Mouse (Mus musculus) layer of hippocampus, adult 11-12 months (tissue): ENCODE measurements around the gene Lrtm2.
"Not testable (repeated sequence)": the region's sequence is repeated elsewhere in the genome, so short reads cannot be mapped to it uniquely, and the experiment has no call there.

Experiments
- DNase-seq: peaks from one replicate; pipeline ENCODE4 v3.0.0; 2022; ENCODE audit warnings: low spot score

Gene Lrtm2

DNA sequence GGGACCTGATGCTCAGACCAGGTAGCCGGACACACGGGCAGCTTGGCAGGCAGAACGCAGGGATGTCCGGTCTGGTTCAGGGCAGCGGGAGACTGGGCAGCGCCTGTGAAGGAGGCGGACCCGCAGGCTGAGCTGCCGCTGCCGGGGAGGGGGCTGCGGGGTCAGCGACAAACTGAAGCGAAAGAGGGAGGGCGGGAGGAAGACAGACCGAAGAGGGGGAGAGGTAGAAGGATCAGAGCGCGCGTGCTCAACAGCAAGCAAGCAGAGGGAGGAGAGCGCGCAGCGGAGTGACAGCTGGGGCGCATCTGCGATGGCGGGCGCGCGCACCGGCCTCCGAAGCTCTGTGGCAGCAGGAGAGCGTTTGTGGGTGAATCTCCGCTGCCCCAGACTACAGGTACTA lies at the start of gene Lrtm2:
Gene Lrtm2, minus strand, starts transcription at position 261 of the 400 bp plus-strand sequence.
- peak; percentile 67 for DNase-seq

DNA sequence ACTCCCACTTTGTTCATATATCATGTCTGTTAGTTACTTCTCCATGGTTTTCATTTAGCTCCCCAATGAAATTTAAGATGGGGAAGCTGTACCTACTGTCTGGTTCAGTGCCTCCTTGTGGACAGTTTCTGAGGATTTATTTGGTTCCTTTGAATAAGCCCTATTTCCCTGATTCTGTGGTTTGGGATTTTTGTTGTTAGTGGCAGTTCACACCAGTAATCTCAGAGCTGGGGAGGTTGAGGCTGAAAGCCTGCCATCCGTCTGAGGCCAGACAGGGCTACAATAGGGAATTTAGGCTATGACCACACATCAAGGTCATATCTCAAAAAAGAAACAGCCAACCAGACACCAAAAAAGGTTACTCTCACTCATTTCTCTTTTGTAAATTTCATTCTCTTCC lies 48.1 kb upstream of the Lrtm2 start:
- no peak for DNase-seq

DNA sequence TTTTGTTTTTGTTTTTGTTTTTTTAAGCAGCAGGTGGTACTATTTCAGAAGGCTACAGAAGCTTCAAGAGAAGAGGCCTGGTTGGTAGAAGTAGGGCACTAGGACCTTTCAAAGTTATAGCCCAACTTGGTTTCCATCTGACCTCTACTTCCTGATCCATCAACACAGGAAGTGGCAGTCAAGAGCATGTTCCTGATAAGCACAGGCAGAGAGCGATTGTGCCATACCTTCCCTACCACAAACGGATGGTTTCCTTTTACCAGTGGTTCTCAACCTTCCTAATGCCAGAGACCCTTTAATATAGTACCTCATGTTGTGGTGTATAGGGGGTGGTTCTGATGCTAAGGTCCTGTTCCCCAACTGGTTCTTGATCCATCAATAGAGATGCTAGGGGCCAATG lies 47.0 kb upstream of the Lrtm2 start:
- no peak for DNase-seq

DNA sequence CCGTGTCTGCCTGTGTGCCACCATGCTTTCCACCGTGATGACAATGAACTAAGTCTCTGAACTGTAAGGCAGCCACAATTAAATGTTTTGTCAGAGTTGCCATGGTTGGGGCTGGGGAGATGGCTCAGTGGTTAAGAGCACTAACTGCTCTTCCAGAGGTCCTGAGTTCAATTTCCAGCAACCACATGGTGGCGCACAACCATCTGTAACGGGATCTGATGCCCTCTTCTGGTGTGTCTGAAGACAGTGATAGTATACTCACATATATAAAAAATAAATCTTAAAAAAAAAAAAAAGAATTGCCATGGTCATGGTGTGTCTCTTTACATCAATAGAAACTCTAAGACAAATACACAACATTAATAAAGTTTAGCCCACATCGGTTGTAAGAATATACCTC lies 44.5 kb upstream of the Lrtm2 start:
- no peak for DNase-seq

DNA sequence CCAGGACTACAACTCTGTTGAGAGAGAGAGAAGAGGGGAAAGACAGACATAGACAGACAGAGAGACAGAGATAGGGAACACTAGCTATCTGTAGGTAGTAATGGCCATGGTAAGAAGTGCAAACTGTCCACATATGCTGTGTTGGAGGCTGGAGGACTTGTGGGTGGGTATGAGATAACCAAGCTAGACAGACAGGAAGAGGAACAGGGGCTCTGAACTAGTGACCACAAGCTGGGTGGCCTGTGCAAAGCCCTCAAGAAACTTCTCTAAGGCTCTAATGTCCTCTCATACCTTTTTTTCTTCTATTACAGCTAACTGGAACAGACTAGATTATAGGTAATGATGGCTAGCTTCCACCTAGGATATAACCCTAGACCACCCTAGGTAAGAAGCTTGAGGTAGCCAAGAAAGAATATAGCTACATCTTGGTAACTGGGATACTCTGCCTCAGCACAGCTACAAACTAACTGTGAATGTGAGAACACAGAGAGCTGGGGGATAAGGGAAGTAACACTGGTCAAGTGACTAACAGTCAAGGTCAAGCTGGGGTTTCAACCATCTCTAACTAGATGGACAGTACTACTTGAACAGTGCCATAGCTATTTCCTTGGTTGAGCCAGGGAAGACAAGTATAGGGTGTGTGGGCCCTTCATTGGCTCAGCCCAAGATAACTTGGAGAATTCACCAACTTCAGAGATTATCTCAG lies 42.6 kb upstream of the Lrtm2 start:
- no peak for DNase-seq

DNA sequence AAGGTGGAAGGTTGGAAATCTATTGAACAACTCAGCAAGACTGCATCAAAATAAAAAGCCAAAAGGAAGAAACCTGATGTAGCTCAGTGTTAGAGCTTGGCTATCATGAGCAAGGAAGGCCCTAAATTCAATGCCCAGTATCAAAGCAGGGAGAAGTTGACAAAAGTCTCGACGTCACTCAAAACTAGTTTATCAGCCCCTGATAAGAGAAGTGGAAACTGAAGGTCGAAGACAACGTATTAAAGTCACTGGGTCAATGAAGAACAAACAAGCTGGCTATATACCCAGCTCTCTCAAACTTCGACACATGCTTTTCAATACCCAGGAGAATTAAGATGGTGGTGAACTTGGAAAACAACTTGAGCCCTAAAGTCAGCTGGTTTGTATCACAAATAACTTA lies 41.7 kb upstream of the Lrtm2 start:
- no peak for DNase-seq

DNA sequence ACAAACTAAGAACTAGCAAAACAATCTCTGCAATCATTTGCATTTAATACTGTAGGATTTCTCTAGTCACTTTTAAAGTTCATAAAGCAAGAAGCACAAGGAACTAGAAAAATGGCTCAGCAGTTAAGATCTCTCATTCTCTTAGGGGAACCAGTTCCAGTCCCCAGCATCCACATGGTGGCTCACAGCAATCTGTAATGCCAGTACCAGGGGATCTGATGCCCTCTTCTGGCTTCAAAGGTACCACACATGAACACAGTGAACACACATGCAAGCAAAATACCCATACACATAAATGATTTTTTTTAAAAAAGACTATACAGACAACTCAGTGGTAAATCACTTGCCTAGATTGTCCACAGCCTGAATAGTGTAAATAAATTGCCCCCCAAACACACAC lies 41.1 kb upstream of the Lrtm2 start:
- DNase-seq = no peak

DNA sequence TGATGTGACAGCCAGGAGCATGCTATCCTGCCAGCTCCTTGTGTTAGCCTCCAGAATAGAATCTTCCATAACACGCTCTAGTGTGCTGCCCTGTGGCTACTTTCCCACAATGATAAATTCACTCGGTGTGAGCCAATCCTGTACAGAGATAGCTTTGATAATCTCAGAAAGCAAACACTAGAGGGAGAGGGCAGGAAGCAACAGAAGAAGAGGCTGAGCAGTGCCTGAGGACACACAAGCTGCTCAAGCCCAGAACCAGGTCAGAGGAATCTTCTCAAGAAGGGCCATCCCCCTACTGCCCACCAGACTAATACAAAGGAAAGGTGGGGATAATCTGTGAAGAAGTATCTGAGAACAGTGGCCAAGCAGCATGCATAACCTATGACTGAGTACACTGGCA lies 36.8 kb upstream of the Lrtm2 start:
- DNase-seq = no peak

DNA sequence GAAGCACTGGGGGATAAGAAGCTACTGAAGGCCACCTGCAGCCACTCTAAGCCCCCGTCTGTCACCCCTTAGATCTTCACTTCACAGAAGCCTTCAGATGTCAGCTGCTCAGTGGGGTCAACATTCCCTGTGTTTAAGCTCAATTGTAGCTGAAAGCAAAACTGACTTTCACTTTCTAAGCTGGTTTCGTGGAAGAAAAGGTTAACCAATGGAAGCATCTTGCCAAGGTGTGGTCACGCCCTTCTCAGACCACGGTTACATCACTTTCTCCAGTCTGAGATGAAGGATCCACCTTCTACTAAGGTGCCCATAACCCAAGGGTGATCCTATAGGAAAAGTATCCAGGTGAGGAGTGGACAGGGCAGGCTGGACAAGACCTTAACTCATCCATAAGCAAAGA lies 36.2 kb upstream of the Lrtm2 start:
- DNase-seq = not testable (repeated sequence)

DNA sequence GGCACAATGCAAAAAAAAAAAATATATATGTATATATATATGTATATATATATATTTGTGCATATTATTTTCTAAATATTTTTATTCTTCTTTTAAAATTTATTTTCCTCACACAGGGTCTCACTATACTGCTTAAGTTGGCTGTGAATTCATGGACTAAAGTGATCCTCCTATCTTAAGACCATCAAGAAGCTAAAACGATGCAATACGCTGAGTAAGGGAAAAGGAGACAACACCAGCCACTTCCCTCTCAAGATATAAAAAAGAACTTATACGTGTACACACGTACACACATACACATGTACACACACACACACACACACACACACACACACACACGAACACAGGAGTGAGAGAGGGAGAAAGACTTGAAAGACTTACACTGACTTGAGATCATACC lies 33.0 kb upstream of the Lrtm2 start:
- DNase-seq = no peak

DNA sequence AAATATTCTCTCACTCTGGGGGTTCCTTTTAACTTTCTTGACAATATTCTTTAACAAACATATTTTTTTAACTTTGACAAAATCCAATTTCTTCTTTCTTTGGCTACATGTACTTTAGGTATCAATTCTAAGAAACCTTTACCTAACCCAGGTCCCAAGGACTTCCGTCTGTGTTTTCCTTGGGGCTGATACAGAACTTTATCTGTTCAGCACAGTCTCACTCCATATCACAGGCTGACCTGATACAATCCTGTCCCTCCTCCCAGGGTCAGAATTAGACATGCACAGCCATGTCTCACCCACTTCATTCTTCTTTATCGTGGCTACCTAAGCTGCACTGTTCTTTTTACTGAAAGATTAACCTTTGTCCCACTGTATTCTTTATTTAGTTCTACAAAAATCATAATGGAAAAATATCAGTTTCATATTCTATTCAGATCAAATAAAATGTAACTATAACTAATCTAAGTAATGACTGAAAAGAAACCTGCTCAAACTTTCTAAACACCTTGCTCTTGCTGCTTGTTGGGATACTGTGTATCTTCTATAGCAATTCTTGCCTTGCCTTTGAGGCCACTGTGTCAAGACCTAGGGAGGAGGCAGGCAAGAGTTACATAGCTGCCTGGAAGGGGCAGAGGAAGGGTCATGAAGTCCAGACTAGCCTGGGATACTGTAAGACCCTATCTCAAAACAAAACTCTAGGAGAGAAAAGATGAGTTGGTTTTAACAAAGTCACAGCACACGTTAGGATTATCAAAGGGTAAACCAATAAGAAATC lies 30.5 kb upstream of the Lrtm2 start:
- no peak for DNase-seq

DNA sequence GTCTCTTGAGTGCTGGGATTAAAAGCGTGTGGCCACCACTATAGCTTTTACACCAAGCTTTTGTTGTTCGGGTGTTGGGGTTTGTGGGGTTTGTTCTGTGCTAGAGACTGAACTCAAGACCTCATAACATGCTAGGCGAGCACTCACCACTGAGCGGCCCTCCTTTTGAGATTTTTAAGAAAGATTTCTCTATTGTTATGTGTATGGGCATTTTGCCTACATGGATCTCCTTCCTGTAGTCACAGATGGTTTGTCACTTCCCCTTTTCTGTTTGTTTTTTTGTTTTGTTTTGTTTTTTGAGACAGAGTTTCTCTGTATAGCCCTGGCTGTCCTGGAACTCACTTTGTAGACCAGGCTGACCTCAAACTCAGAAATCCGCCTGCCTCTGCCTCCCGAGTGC lies 29.7 kb upstream of the Lrtm2 start:
- DNase-seq = not testable (repeated sequence)

DNA sequence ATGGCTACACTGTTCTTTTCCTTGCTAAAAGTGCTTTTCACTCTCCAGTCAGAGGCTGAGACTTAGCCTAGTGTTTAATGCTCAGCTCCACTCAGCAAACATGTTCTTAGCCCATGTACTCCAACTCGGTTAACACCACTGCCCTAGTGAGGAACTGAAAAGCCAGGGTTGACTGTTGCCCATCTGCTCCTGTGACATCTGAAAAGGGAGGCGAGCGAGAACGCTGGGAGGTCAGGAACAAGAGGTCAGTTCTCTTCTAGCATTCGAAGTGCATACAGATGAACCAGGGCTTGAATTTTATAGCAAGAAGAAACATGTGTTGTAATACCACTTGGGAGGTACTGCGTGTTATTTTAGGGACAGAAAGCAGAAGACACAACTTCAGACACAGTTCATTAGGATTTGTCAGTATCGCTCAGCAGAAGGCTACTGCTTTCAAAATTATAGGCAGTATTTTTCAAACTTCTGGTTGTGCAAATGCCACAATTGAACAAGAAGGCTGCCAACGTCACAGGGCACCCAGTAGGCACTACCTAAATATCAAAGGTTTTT lies 27.5 kb upstream of the Lrtm2 start:
- DNase-seq = no peak

DNA sequence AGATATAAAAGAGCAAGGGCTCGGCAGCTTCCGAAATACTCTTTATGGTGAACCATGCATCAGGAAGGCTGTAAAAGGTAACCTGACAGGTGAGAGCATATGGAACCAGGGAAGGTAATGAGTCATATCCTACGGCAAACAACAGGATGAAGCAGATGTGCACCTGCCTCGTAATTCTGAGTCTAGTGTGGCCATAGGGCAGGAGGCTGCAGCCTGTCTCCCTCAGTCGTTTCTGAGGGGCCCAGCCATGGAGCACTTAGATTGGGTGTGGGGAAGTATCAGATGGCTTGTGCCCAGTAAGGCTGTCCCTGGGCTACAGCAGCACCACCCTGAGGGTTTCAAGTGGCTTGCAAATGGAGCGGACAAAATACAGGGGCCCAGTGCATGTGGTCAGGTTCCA lies 21.9 kb upstream of the Lrtm2 start:
- DNase-seq = no peak

DNA sequence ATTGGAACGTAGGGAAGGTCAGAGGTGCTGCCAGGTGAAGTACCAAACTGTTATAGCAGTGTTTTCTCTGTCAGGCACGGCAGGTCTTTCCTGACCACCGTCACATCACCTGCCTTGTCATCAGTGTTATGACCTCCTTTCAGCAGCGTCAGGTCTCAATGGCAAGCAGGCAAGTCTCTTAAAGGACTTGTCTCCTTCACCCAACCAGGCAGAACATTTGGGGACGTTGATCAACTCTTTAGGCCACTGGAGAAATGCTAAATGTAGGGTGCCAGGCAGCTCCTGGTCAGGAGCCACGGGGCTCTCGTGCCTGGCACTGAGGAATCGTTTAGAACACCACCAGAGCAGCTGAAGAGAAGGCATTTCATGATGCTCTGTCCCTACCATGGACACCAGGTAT lies 21.1 kb upstream of the Lrtm2 start:
- no peak for DNase-seq

DNA sequence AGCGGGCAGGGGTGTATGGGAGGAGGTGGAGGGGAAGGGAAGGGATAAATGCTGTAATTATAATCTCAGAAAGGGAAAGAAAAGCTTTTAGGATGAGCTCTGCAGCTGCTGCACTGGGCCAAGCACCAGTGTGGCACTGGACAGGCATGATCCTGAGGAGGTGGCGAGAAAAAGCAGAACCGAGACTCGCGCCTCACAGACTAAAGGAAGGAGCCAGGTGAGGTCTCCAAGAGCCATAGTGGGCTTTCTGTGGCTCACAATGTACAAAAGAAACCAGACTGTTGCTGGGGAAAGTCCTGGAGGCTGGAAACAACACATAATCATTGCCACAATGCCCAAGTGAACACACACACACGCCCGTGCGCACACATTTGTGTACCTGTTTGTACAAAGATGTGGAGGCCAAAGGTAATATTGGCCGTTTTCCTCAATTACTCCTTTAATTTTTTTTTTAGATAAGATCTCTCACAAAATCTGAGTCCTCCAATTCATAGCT lies 20.2 kb upstream of the Lrtm2 start:
- DNase-seq = no peak

DNA sequence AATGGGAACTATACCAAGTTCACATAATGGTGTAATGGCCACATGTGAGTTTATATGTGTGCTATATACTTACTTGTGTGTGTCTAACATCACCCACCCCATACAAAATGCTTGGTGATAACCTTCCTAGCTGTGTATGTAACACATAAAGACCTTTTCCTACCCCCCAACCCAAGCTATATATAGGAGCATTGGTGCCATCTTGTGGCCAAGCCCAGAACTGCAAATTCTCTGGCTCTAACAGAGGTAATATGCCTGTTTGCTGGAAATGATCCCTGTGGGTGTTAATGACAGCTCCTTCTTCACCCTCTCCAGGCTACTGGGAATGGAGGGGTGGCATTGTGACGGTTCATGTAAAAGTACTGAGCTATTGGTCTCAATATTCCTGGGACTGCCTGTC lies 17.7 kb upstream of the Lrtm2 start:
- DNase-seq = peak; percentile 92

DNA sequence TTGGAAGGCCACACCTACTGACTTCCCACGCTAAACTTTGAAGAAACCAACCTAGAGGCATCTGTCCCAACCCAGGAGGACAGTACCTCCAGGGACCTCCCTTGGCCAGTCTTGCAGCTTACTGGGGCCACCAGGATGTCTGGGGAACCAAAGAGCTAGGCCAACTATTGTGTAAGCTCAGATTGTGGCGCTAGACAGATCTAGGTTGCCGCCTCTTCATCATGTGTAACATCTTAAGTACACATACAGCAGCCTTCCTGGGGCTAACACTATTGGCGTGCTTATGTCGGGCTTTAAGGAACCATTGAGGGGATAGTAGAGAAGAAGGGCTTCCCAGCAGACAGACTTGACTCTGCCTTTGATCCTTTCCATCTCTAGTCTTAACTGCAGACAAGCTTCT lies 17.2 kb upstream of the Lrtm2 start:
- no peak for DNase-seq

DNA sequence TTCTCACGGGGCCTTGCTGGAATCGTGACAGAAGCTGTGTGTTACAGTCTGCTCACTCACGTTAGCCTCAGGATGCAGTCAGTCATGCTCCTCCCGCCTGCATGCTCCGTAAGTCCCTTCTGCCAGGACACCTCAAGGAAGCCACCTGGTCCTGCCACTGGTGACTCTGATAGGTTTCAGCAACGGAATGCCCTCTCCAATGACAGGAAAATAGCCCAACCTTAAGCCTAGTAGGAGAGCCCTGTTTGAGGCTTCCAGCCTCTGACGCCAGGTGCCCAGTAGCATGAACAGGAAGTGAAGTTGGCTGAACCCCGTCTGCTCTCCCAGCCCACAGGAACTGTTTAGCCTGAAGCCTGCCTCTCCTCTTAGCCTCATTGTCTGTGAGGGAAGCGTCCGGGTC lies 15.7 kb upstream of the Lrtm2 start:
- DNase-seq = no peak

DNA sequence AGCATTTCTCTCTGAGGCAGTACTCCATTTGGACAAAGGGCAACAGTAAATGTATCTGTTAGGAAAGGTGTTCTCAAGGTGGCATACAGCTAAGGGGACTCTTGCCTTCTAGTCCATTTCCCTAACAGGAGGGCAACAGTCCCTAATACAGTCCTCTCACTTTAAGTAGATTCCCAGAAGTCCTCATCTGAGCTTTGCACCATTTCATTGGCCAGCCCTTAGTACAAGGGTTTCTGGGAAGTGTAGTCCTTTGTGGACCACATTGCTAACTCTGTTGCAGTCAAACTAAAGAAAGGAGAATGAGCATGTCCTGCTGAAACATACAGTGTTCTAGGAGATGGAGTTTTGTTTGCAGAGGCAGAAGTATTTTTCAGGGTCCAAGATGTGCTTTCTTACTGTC lies 10.8 kb upstream of the Lrtm2 start:
- DNase-seq = peak; percentile 43

DNA sequence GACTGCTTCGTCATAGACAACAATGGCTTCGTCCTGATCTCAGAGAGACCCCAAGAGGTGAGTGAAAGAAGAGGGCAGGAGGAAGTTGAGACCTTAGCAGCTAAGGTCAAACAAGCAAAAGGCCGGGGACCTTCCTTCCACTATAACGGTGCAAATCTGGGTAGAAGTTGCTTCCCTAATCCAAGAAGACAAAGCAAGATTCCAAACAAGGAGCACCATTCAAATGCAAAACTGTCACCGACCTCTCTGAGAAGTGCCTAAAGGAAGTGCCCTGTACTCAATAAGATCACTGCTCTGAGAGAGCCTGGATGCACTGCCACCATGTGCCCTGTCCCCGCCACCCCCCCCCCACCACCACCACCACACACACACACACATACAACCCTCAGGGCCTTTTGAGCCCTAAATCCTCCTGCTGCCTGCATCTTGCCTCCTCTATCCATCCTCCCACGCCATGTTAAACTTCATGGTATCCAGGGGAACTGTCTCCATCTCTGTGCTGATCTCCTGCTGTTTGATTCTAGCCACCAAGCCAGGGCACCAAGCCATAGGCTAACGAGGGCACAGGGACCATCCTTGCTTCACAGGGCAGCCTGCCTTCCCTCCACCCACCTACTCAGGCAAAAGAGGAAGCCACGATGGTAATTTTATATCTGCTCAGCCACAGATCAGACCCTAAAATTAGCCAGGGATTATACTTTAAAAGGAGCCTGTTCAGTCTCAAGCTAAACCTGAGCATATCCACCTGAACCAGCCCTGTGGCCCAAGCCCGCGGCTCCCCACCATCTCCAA lies 7.8 kb upstream of the Lrtm2 start:
- no peak for DNase-seq

DNA sequence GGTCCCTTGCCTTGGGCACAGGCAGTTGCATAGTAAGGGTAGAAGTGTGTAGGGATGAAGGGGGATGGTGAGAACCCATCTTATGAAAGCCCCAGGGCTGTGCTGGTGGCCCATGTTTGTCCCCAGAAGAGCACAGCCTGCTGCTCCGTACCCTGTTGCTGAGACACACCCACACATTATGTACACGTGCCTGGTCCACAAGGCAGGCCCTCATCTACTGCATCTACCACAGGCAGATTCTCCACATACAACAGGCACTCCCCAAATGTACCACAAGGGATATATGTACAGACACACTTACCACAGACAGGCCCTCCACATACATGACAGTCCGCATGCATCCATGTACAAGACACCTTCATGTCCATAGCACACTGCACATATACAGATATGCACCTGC lies 6.7 kb upstream of the Lrtm2 start:
- DNase-seq = no peak

DNA sequence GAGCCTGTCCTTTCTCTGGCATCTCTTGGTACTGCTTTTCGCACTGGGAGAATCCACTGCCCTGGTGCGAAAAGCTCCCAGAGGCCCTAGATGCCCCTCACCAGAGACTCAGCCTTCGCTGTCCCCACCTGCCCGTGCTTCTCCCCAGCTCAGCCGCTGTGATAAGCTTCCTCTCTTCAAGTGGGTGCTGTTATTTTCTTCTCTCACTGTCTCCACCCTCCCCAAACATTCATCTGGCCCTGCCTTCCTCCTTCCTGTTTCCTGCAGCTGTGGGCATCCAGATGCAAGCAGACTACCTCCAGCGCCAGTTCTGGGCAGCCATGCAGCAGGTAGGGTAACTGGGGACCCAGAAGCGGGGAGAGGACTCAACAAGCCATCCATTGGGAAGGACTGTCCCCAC lies 5.6 kb upstream of the Lrtm2 start:
- DNase-seq = no peak
